28 mouse cellular contexts compared by ENCODE assay signal in the genomic region with DNA sequence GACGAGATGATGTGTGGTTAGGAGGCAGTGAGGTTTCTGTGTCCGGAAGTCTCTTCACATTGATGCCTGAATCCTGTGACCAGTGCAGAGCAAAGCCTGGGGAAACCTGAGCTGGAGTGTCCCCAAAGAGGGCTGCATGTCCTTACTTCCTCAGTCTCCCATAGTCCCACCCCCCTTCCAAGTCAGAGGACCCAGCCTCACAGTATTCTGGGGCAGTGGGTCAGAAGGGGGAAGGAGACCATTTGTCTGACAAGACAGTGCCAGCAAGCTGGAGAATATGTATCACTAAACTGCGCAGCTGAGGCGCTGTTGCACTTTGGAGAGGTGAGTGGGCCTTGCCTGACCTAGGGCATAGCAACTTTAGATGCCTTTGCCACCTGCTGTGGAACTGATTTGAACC. TPM values are rescaled to one million over a fixed set of nuclear protein-coding genes. Genes with fewer than 3 reads are reported as not detected.
"Had no signal": no experiment of that assay in that cellular context is flagged by ENCODE, and none has a peak within 500 bp of the region (broad histone marks: within the 10 kb centered on the region; RNA-seq: fewer than 3 reads in every experiment).

No protein-coding gene starts in this region.

- H3K36me3 ChIP-seq: heart, embryonic 13.5 days; heart, embryonic 15.5 days; hindbrain, embryonic 13.5 days; hindbrain, embryonic 15.5 days; intestine, embryonic 15.5 days; limb, embryonic 12.5 days had no signal

- H3K9me3 ChIP-seq: heart, embryonic 13.5 days; heart, embryonic 15.5 days; hindbrain, embryonic 13.5 days; hindbrain, embryonic 15.5 days; intestine, embryonic 15.5 days; limb, embryonic 12.5 days had no signal

- H3K27ac ChIP-seq: heart, embryonic 13.5 days; heart, embryonic 15.5 days; hindbrain, embryonic 13.5 days; hindbrain, embryonic 15.5 days; intestine, embryonic 15.5 days; layer of hippocampus, adult 2 months; left cerebral cortex, adult 2 months; limb, embryonic 12.5 days; liver, embryonic 14.5 days had no signal

- DNase-seq: forebrain, postnatal 0 days; gastrocnemius, postnatal 14 days; gastrocnemius, postnatal 36 days; heart, adult 18-20 months; heart, postnatal 14 days; heart, postnatal 36 days; kidney, adult 18-20 months; kidney, adult 8-10 months; kidney, postnatal 10 days; kidney, postnatal 25 days; kidney, postnatal 4 days had no signal

- H3K4me2 ChIP-seq: heart, embryonic 11.5 days; heart, embryonic 13.5 days; heart, embryonic 15.5 days; hindbrain, embryonic 13.5 days; hindbrain, embryonic 15.5 days; intestine, embryonic 15.5 days; limb, embryonic 12.5 days had no signal

- H3K4me3 ChIP-seq: heart, embryonic 13.5 days; heart, embryonic 15.5 days; hindbrain, embryonic 13.5 days; hindbrain, embryonic 15.5 days; intestine, embryonic 15.5 days; layer of hippocampus, adult 2 months; left cerebral cortex, adult 2 months; limb, embryonic 12.5 days had no signal

- ATAC-seq: forebrain, postnatal 0 days; inflammation-experienced regulatory T-cells, adult 6 months; intestine, embryonic 15.5 days; intestine, postnatal 0 days had no signal

- H3K27me3 ChIP-seq: heart, embryonic 13.5 days; heart, embryonic 15.5 days; hindbrain, embryonic 13.5 days; hindbrain, embryonic 15.5 days; intestine, embryonic 15.5 days; limb, embryonic 12.5 days had no signal

- H3K4me1 ChIP-seq: heart, embryonic 13.5 days; heart, embryonic 15.5 days; hindbrain, embryonic 13.5 days; hindbrain, embryonic 15.5 days; intestine, embryonic 15.5 days; limb, embryonic 12.5 days had no signal

- H3K9ac ChIP-seq: forebrain, postnatal 0 days; heart, embryonic 13.5 days; heart, embryonic 15.5 days; hindbrain, embryonic 13.5 days; hindbrain, embryonic 15.5 days; intestine, embryonic 15.5 days; limb, embryonic 12.5 days; liver, embryonic 14.5 days had no signal

RNA-seq across cellular contexts. Expression of a gene that starts 26.5 kb away (rescaled TPM):
- polyA plus RNA-seq: forebrain, postnatal 0 days; heart, embryonic 13.5 days; heart, embryonic 15.5 days; hindbrain, embryonic 11.5 days; hindbrain, embryonic 13.5 days; hindbrain, embryonic 15.5 days; inflammation-experienced regulatory T-cells, adult 6 months; intestine, embryonic 15.5 days; intestine, postnatal 0 days; kidney, embryonic 14.5 days; kidney, embryonic 16.5 days; limb, embryonic 12.5 days; limb, embryonic 14.5 days; liver, adult 2 months; liver, embryonic 14.5 days had no signal
